9 mouse cellular contexts compared by ENCODE assay signal in the genomic region with DNA sequence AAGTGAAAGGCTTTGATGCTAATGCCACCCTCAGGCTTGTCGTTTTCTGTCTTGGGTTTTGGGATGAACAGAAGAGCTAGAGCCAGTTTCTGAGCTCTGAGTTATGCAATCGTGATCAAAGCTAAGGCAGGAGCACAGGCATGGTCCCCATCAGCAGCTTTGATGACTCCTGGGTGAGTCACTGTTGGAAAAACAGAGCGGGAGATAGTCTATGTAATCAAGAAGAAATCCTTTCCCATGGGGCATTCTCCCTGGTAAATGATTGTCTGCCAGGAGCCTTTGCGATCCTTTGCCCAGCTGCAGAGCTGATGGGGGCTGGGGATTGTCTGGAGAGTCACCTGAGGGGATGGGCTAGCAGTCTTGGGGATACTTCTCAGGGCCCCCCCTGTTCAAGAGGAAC. TPM values are rescaled to one million over a fixed set of nuclear protein-coding genes. Genes with fewer than 3 reads are reported as not detected.
DNase-seq lines count a peak whose midpoint lies in the region; TF ChIP-seq lines count a peak whose summit lies in the region.
"Had no signal": no experiment of that assay in that cellular context is flagged by ENCODE, and none has a peak within 500 bp of the region (broad histone marks: within the 10 kb centered on the region; RNA-seq: fewer than 3 reads in every experiment).

No protein-coding gene starts in this region.

- no peaks in the 10 kb centered on the region for H3K36me3 ChIP-seq in kidney, adult 2 months (ENCODE audit: control insufficient read depth, insufficient read depth, low read length)
- H3K36me3 ChIP-seq in myocyte (ENCODE audit: control insufficient read depth, insufficient read depth), result no peaks in the 10 kb centered on the region
- H3K36me3 ChIP-seq in midbrain, embryonic 10.5 days, result no peaks in the 10 kb centered on the region

- WGBS in kidney, adult 2 months, result 43% methylated on average over 4 of the region's 4 CpGs
- WGBS in midbrain, embryonic 10.5 days, result 78% methylated on average over 4 of the region's 4 CpGs

- no peaks in the 10 kb centered on the region for H3K79me2 ChIP-seq in myocyte (ENCODE audit: control insufficient read depth, insufficient read depth)

- H3ac ChIP-seq in myocyte (ENCODE audit: control insufficient read depth, insufficient read length), result no peak overlapping the region

- H3K4me1 ChIP-seq in kidney, adult 2 months (ENCODE audit: control insufficient read depth, insufficient read depth, low read length), result no peaks in the 10 kb centered on the region
- peaks cover 28% of the 10 kb centered on the region for H3K4me1 ChIP-seq in midbrain, embryonic 10.5 days

- peak overlapping the region; percentile 85 for H3K4me2 ChIP-seq in myocyte (ENCODE audit: low read depth)

- TF ChIP-seq CTCF in kidney, adult 2 months (conservative IDR thresholded peaks at IDR 0.05; ENCODE audit: insufficient read depth, insufficient read length, low read depth, low read length), result no peak

- no peaks in the 10 kb centered on the region for H3K27me3 ChIP-seq in kidney, adult 2 months (replicated peaks; ENCODE audit: control insufficient read depth, insufficient read depth, low read length)
- H3K27me3 ChIP-seq in myocyte (ENCODE audit: control insufficient read depth, insufficient read depth, insufficient read length), result no peaks in the 10 kb centered on the region
- no peaks in the 10 kb centered on the region for H3K27me3 ChIP-seq in midbrain, embryonic 10.5 days (ENCODE audit: low read depth, poor library complexity, severe bottlenecking)

- no peak overlapping the region for H3K27ac ChIP-seq in kidney, adult 2 months (ENCODE audit: insufficient read depth, low read depth, low read length)
- no peak overlapping the region for H3K27ac ChIP-seq in midbrain, embryonic 10.5 days (replicated peaks)

- DNase-seq in kidney, adult 2 months, result peak; percentile 28
- no peak for DNase-seq in kidney, adult 18-20 months
- DNase-seq in NIH3T3 (ENCODE audit: low read depth), result peak; percentile 77
- DNase-seq in adrenal gland, postnatal 36 days, result peak; percentile 55 to 71
- DNase-seq in thymus, postnatal 10 days (ENCODE audit: low spot score in 2 of 2), result no peak
- no peak for DNase-seq in midbrain, embryonic 10.5 days (ENCODE audit: low spot score)
- DNase-seq: forebrain, postnatal 0 days; heart, postnatal 14 days had no signal

- H3K9me3 ChIP-seq in midbrain, embryonic 10.5 days (replicated peaks), result no peaks in the 10 kb centered on the region

- H3K4me3 ChIP-seq in kidney, adult 2 months (ENCODE audit: insufficient read depth, low read depth, low read length), result no peak overlapping the region
- H3K4me3 ChIP-seq in myocyte, result no peak overlapping the region
- no peak overlapping the region for H3K4me3 ChIP-seq in midbrain, embryonic 10.5 days

- TF ChIP-seq POLR2A in kidney, adult 2 months (IDR thresholded peaks at IDR 0.05; ENCODE audit: low read depth, low read length), result no peak
- no peak for TF ChIP-seq POLR2A in myocyte (IDR thresholded peaks at IDR 0.05; ENCODE audit: insufficient read length, low read depth)

TF ChIP-seq in myocyte, 11 proteins besides CTCF, POLR2A, EP300 and RAD21:
- TF ChIP-seq MYOD1 (IDR thresholded peaks at IDR 0.05; ENCODE audit: control insufficient read depth in 1 of 3, insufficient read length in 2 of 3, low read depth in 2 of 3) (peak in 2 of 3 experiments; percentile 31 to 42), CEBPB (IDR thresholded peaks at IDR 0.05; ENCODE audit: insufficient read depth, poor library complexity, severe bottlenecking) (peak; percentile 97), TCF12 (IDR thresholded peaks at IDR 0.05; ENCODE audit: insufficient read depth, poor library complexity, severe bottlenecking) (peak; percentile 37), POLR2AphosphoS2 (IDR thresholded peaks at IDR 0.05; ENCODE audit: insufficient read length, low read depth) (no peak)

RNA-seq across cellular contexts. Expression of gene Mical2, which starts 23.5 kb away (rescaled TPM):
- 6.6 and 7.3 TPM in 2 replicates for polyA plus RNA-seq in kidney, adult 2 months (2012; rRNA removed)
- 10 to 100 TPM in 1 of 2 experiments, 1 to 10 TPM in 1; 8.5 to 19.7 TPM for total RNA-seq in adrenal gland, postnatal 36 days (2021)
- 34.8 TPM for polyA plus RNA-seq in myocyte (2012; fragmentation: generic; extraction: Trizol)
- polyA plus RNA-seq in midbrain, embryonic 10.5 days (2016; fragmentation: Nextera tagmentation; extraction: Ambion mirVana), result 0.78 and 1.3 TPM in 2 replicates

RNA-seq across cellular contexts. Expression of gene Dkk3, which starts 43.3 kb away (rescaled TPM):
- polyA plus RNA-seq in kidney, adult 2 months (2012; rRNA removed), result 16.5 and 16.8 TPM in 2 replicates
- total RNA-seq in adrenal gland, postnatal 36 days (2021), result 10 to 100 TPM; 15.9 to 18.9 TPM
- 0.10 TPM for polyA plus RNA-seq in myocyte (2012; fragmentation: generic; extraction: Trizol)
- polyA plus RNA-seq in midbrain, embryonic 10.5 days (2016; fragmentation: Nextera tagmentation; extraction: Ambion mirVana), result 12.9 and 14.6 TPM in 2 replicates

Comparison
In these comparisons a context has a peak if more than half of its experiments do, and no peak if none do; other contexts are left out.
1. DNase-seq: peak in kidney, adult 2 months (single experiment), NIH3T3 (single experiment) and adrenal gland, postnatal 36 days (2 of 2); none in kidney, adult 18-20 months (single experiment), thymus, postnatal 10 days (0 of 2) and midbrain, embryonic 10.5 days (single experiment).
2. RNA of gene Dkk3, which starts 43.3 kb away (polyA plus RNA-seq): 16.5 to 16.8 TPM in kidney, adult 2 months and 12.9 to 14.6 TPM in midbrain, embryonic 10.5 days; 0.10 TPM in myocyte (single experiment); every median in the first group is over 10 times any median in the second.